Mouse (Mus musculus) hindbrain, embryonic 11.5 days (tissue): ENCODE data around the gene H2-M9. TPM values are rescaled to one million over a fixed set of nuclear protein-coding genes. Genes with fewer than 3 reads are reported as not detected.

Experiments used
- ATAC-seq: fragments of 200-750 bp; cut with Nextera tagmentation; 2 replicates; pipeline ENCODE4 v1.8.0; 2017; ENCODE audit warnings: mild to moderate bottlenecking, moderate TSS enrichment, moderate library complexity; ENCODE audit not compliant: low FRiP score
- DNase-seq: peaks from one replicate; pipeline ENCODE4 v3.0.0-alpha.2; 2015; ENCODE audit warnings: low spot score
- H3K27ac ChIP-seq: fragments of 300-500 bp; sonication (generic); 2 replicates; pipeline ENCODE4 v1.5.1; 2014; ENCODE audit warnings: mild to moderate bottlenecking, low read depth, low read length
- H3K27me3 ChIP-seq: fragments of 300-500 bp; sonication (generic); 2 replicates; pipeline ENCODE4 v1.6.1; 2014; ENCODE audit warnings: mild to moderate bottlenecking, low read length, moderate library complexity, mixed read lengths; ENCODE audit not compliant: control insufficient read depth, insufficient read depth
- H3K36me3 ChIP-seq: fragments of 300-500 bp; sonication (generic); 2 replicates; pipeline ENCODE4 v1.6.1; 2014; ENCODE audit warnings: mild to moderate bottlenecking, low read length, moderate library complexity, mixed read lengths; ENCODE audit not compliant: control insufficient read depth, insufficient read depth
- H3K4me1 ChIP-seq: fragments of 300-500 bp; sonication (generic); replicated peaks from 2 replicates; pipeline ENCODE4 v1.6.1; 2014; ENCODE audit warnings: low read length, mixed read lengths; ENCODE audit not compliant: control insufficient read depth, insufficient read depth
- H3K4me2 ChIP-seq: fragments of 300-500 bp; sonication (generic); replicated peaks from 2 replicates; pipeline ENCODE4 v1.6.1; 2014; ENCODE audit warnings: mild to moderate bottlenecking, low read depth, low read length
- H3K4me3 ChIP-seq: fragments of 300-500 bp; sonication (generic); 2 replicates; pipeline ENCODE4 v1.5.1; 2014; ENCODE audit warnings: low read depth, low read length
- H3K9ac ChIP-seq: fragments of 300-500 bp; sonication (generic); 2 replicates; pipeline ENCODE4 v1.6.1; 2014; ENCODE audit warnings: low read depth, low read length
- H3K9me3 ChIP-seq: fragments of 300-500 bp; sonication (generic); 2 replicates; pipeline ENCODE4 v1.6.1; 2016; ENCODE audit warnings: low read length; ENCODE audit not compliant: control insufficient read depth
- WGBS: fragments of 180-500 bp; shearing (Covaris S2); extraction: QIAGEN DNeasy Blood & Tissue Kit; methylation state at CpG from one replicate; pipeline ENCODE4 v1.1.7; 2014; 5-methylcytosine and 5-hydroxymethylcytosine counted together
- polyA plus RNA-seq: library from polyadenylated mRNA; unstranded; fragments of >200 nt; fragmentation: Nextera tagmentation; extraction: Ambion mirVana; gene quantifications from 2 replicates; pipeline ENCODE4 v1.2.1, GENCODE M21; 2014

Gene H2-M9
- polyA plus RNA-seq = not detected in 2 replicates

GRCm38 (mm10) chr17:36642566-36642965, at the start of gene H2-M9:
TSS of gene H2-M9 (minus strand) at chr17:36642666.
- no peaks in the 10 kb centered on the region for H3K36me3 ChIP-seq
- H3K27ac ChIP-seq = no peak within 1 kb of the TSS
- no peak within 1 kb of the TSS for H3K4me3 ChIP-seq
- H3K9me3 ChIP-seq = no peaks in the 10 kb centered on the region
- no peaks in the 10 kb centered on the region for H3K27me3 ChIP-seq
- 92% methylated on average over 3 of the region's 3 CpGs for WGBS
- no peak for ATAC-seq
- DNase-seq = no peak
- no peak within 1 kb of the TSS for H3K4me2 ChIP-seq
- H3K4me1 ChIP-seq = no peaks in the 10 kb centered on the region
- H3K9ac ChIP-seq = no peak within 1 kb of the TSS

- no peak within 1 kb of the TSS for H3K4me3 ChIP-seq
- no peak within 1 kb of the TSS for H3K4me2 ChIP-seq
- H3K27me3 ChIP-seq = no peaks in the 10 kb centered on the region
- ATAC-seq (no peak), DNase-seq (no peak)
- no peaks in the 10 kb centered on the region for H3K9me3 ChIP-seq
- H3K36me3 ChIP-seq = no peaks in the 10 kb centered on the region
- WGBS = 88% methylated on average over 3 of the region's 3 CpGs
- H3K4me1 ChIP-seq = no peaks in the 10 kb centered on the region
- H3K27ac ChIP-seq = no peak within 1 kb of the TSS
- no peak within 1 kb of the TSS for H3K9ac ChIP-seq
Observed at GRCm38 (mm10) chr17:36672119-36672518, 29.7 kb upstream of the H2-M9 start, which contains the start of gene H2-M1. TSS of gene H2-M1 (minus strand) at chr17:36672219.

Other genes with a start within 250 kb of the H2-M9 start
- gene H2-M10.4, start 180.3 kb downstream of the H2-M9 start, polyA plus RNA-seq = not detected in 2 replicates
- gene H2-M11, start 95.6 kb downstream of the H2-M9 start, polyA plus RNA-seq = not detected in 2 replicates
- not detected in 2 replicates for gene H2-M1, start 29.6 kb upstream of the H2-M9 start, polyA plus RNA-seq
- gene H2-M10.5, start 130.2 kb upstream of the H2-M9 start, polyA plus RNA-seq = not detected in 2 replicates
- not detected in 2 replicates for gene H2-M10.6, start 169.5 kb upstream of the H2-M9 start, polyA plus RNA-seq
- gene Trim26, start 194.5 kb upstream of the H2-M9 start, polyA plus RNA-seq = 34.9 and 35.2 TPM in 2 replicates
- 0.48 and 0.70 TPM in 2 replicates for gene Trim15, start 224.5 kb upstream of the H2-M9 start, polyA plus RNA-seq
- gene Trim10, start 226.9 kb upstream of the H2-M9 start, polyA plus RNA-seq = 6.6 and 6.7 TPM in 2 replicates
- gene Trim40, start 247.5 kb upstream of the H2-M9 start, polyA plus RNA-seq = not detected in 2 replicates